Mouse (Mus musculus): ENCODE results near the gene Wnt7a.

GRCm38 (mm10) chr6:91379266-91379665 lies 31.9 kb downstream of the Wnt7a start:
- TF ChIP-seq POLR2A (IDR thresholded peaks at IDR 0.05; ENCODE audit: low read depth, low read length): no peak
- TF ChIP-seq CTCF (IDR thresholded peaks at IDR 0.05; ENCODE audit: borderline replicate concordance, insufficient read depth, low read length): no peak
